In genomic region chr3:58414234-58414938, GRCm38 (mm10) we compare ENCODE assay signal across 8 mouse cellular contexts. TPM values are rescaled to one million over a fixed set of nuclear protein-coding genes. Genes with fewer than 3 reads are reported as not detected.
DNase-seq lines count a peak whose midpoint lies in the region; ATAC-seq and TF ChIP-seq lines count a peak whose summit lies in the region.

Tsc22d2 (plus strand) TSS chr3:58414715.

- under 1% methylated on average over 51 of the region's 52 CpGs for WGBS in forebrain, embryonic 15.5 days
- 1% methylated on average over 49 of the region's 52 CpGs for WGBS in neural tube, embryonic 14.5 days

- peak; percentile 80 for DNase-seq in G1E (ENCODE audit: low spot score)
- peak; percentile 95 for DNase-seq in cerebellum, adult 11-12 months
- peak; percentile 100 for DNase-seq in heart, postnatal 14 days
- peak; percentile 94 to 97 for DNase-seq in layer of hippocampus, adult 18-20 months (ENCODE audit: low spot score in 2 of 2)
- peak; percentile 94 to 95 for DNase-seq in lung, adult 18-20 months

- H3K27ac ChIP-seq in forebrain, embryonic 15.5 days (replicated peaks) = peak within 1 kb of the TSS; percentile 98
- peak within 1 kb of the TSS; percentile 92 for H3K27ac ChIP-seq in neural tube, embryonic 14.5 days (ENCODE audit: low read depth, low read length)
- H3K27ac ChIP-seq in testis, adult 2 months (ENCODE audit: control insufficient read depth, insufficient read depth, low read depth, low read length) = peak within 1 kb of the TSS; percentile 96

- peak within 1 kb of the TSS; percentile 85 for H3K9ac ChIP-seq in forebrain, embryonic 15.5 days (replicated peaks)
- H3K9ac ChIP-seq in neural tube, embryonic 14.5 days (replicated peaks; ENCODE audit: low read depth, low read length) = peak within 1 kb of the TSS; percentile 97

- peak within 1 kb of the TSS; percentile 98 for H3K4me3 ChIP-seq in G1E (ENCODE audit: low read depth, low read length)
- H3K4me3 ChIP-seq in forebrain, embryonic 15.5 days = peak within 1 kb of the TSS; percentile 73
- H3K4me3 ChIP-seq in neural tube, embryonic 14.5 days (ENCODE audit: low read depth, low read length) = peak within 1 kb of the TSS; percentile 98
- peak within 1 kb of the TSS; percentile 98 for H3K4me3 ChIP-seq in testis, adult 2 months (ENCODE audit: control insufficient read depth, low read depth, low read length)

- peak; percentile 29 for ATAC-seq in G1E (ENCODE audit: extremely low read depth, insufficient number of reproducible peaks, low FRiP score, poor library complexity, severe bottlenecking)
- peak; percentile 86 for ATAC-seq in forebrain, embryonic 15.5 days (replicated peaks)
- ATAC-seq in neural tube, embryonic 14.5 days (ENCODE audit: low read depth) = peak; percentile 86

- peak within 1 kb of the TSS; percentile 83 for H3K4me2 ChIP-seq in forebrain, embryonic 15.5 days (replicated peaks)
- peak within 1 kb of the TSS; percentile 97 for H3K4me2 ChIP-seq in neural tube, embryonic 14.5 days (ENCODE audit: low read depth, low read length)

- intact Hi-C loops in heart, postnatal 14 days (cut with DNase I) = loop anchor here (2.0 to 10.0 kb wide), 6 partner anchors 42 to 570 kb away; partner anchors contain the start of genes Pfn2 and Siah2

- H3K36me3 ChIP-seq in G1E (replicated peaks) = peaks cover 17% of the 10 kb centered on the region
- H3K36me3 ChIP-seq in forebrain, embryonic 15.5 days = no peaks in the 10 kb centered on the region
- H3K36me3 ChIP-seq in neural tube, embryonic 14.5 days (ENCODE audit: control insufficient read depth, insufficient read depth, low read length) = no peaks in the 10 kb centered on the region
- peaks cover 4% of the 10 kb centered on the region for H3K36me3 ChIP-seq in testis, adult 2 months (ENCODE audit: control insufficient read depth, insufficient read depth, low read length)

- TF ChIP-seq POLR2A in testis, adult 2 months (IDR thresholded peaks at IDR 0.05; ENCODE audit: control insufficient read depth, low read depth, low read length) = peak; percentile 80

- TF ChIP-seq CTCF in G1E (IDR thresholded peaks at IDR 0.05; ENCODE audit: low read depth, low read length) = no peak
- no peak for TF ChIP-seq CTCF in testis, adult 2 months (IDR thresholded peaks at IDR 0.05; ENCODE audit: control insufficient read depth, insufficient read depth, insufficient replicate concordance, low read depth, low read length)

- H3K9me3 ChIP-seq in G1E (replicated peaks) = no peaks in the 10 kb centered on the region
- H3K9me3 ChIP-seq in forebrain, embryonic 15.5 days = no peaks in the 10 kb centered on the region
- H3K9me3 ChIP-seq in neural tube, embryonic 14.5 days (ENCODE audit: control insufficient read depth, low read length) = no peaks in the 10 kb centered on the region

- peaks cover 10% of the 10 kb centered on the region for H3K4me1 ChIP-seq in G1E (ENCODE audit: insufficient read depth, low read depth, low read length)
- H3K4me1 ChIP-seq in forebrain, embryonic 15.5 days = peaks cover 20% of the 10 kb centered on the region
- peaks cover 11% of the 10 kb centered on the region; the same call in 1 of the 2 replicates for H3K4me1 ChIP-seq in neural tube, embryonic 14.5 days (ENCODE audit: control insufficient read depth, insufficient read depth, low read length)
- peaks cover 9% of the 10 kb centered on the region for H3K4me1 ChIP-seq in testis, adult 2 months (ENCODE audit: control insufficient read depth, insufficient read depth, low read length)

- H3K27me3 ChIP-seq in G1E (ENCODE audit: insufficient read depth, low read length) = no peaks in the 10 kb centered on the region
- no peaks in the 10 kb centered on the region for H3K27me3 ChIP-seq in forebrain, embryonic 15.5 days
- no peaks in the 10 kb centered on the region for H3K27me3 ChIP-seq in neural tube, embryonic 14.5 days (ENCODE audit: control insufficient read depth, insufficient read depth, low read length)
- H3K27me3 ChIP-seq in testis, adult 2 months (ENCODE audit: control insufficient read depth, insufficient read depth, low read length) = no peaks in the 10 kb centered on the region

RNA-seq across cellular contexts. Expression of gene Tsc22d2, which starts in this region (rescaled TPM):
- total RNA-seq in G1E (2014; fragmentation: Nextera tagmentation) (37.2 and 51.3 TPM in 2 replicates), G1E (2017) (15.5 and 15.8 TPM in 2 replicates)
- polyA plus RNA-seq in G1E (2012) = 27.9 and 34.5 TPM in 2 replicates
- 8.9 and 9.7 TPM in 2 replicates for polyA plus RNA-seq in forebrain, embryonic 15.5 days (2015; fragmentation: Nextera tagmentation; extraction: Ambion mirVana)
- total RNA-seq in heart, postnatal 14 days (2021) = 10 to 100 TPM; 25.1 to 27.5 TPM
- 10 to 100 TPM; 41.0 to 43.1 TPM for total RNA-seq in layer of hippocampus, adult 18-20 months (2021)
- polyA plus RNA-seq in neural tube, embryonic 14.5 days (2014; fragmentation: Nextera tagmentation; extraction: Ambion mirVana) = 13.3 and 15.7 TPM in 2 replicates
- polyA plus RNA-seq in testis, adult 2 months (2012; rRNA removed) = 16.1 and 16.7 TPM in 2 replicates

Comparison
In these comparisons a context has a peak if more than half of its experiments do, and no peak if none do; other contexts are left out.
1. Peak in every context shown above with its lines: DNase-seq, ATAC-seq, H3K4me3 ChIP-seq and H3K27ac ChIP-seq.
2. ATAC-seq: peak in every context shown above with its lines; median percentile 86 in forebrain, embryonic 15.5 days; 86 in neural tube, embryonic 14.5 days; 29 in G1E.